10 mouse cellular contexts compared by ENCODE assay signal in genomic region chr2:49755054-49755453, GRCm38 (mm10). TPM values are rescaled to one million over a fixed set of nuclear protein-coding genes. Genes with fewer than 3 reads are reported as not detected.
DNase-seq lines count a peak whose midpoint lies in the region; ATAC-seq and TF ChIP-seq lines count a peak whose summit lies in the region.
"Had no signal": no experiment of that assay in that cellular context is flagged by ENCODE, and none has a peak within 500 bp of the region (broad histone marks: within the 10 kb centered on the region; RNA-seq: fewer than 3 reads in every experiment).

No protein-coding gene starts in this region.

- no peaks in the 10 kb centered on the region for H3K4me1 ChIP-seq in kidney, embryonic 16.5 days (ENCODE audit: insufficient read depth, low read length)
- peaks cover 0 to 3% of the 10 kb centered on the region in 2 experiments; a peak in 2 of 4 replicates for H3K4me1 ChIP-seq in MEL (ENCODE audit: control insufficient read depth in 1 of 2, insufficient read depth in 2 of 2, low read length in 2 of 2)
- H3K4me1 ChIP-seq in forebrain, embryonic 11.5 days (replicated peaks; ENCODE audit: control insufficient read depth, insufficient read depth, low read length) = no peaks in the 10 kb centered on the region
- H3K4me1 ChIP-seq in midbrain, embryonic 12.5 days = 0 out of 2 replicates have a peak, but pooled peaks cover 3% of the 10 kb centered on the region
- H3K4me1 ChIP-seq in intestine, embryonic 15.5 days (replicated peaks) = no peaks in the 10 kb centered on the region

- no peak for TF ChIP-seq CTCF in MEL (IDR thresholded peaks at IDR 0.05 in 2 of 3, conservative IDR thresholded peaks at IDR 0.05 in 1 of 3; ENCODE audit: control insufficient read depth in 1 of 3, insufficient read depth in 1 of 3, low read depth in 2 of 3, low read length in 3 of 3, poor library complexity in 1 of 3, severe bottlenecking in 1 of 3)

- WGBS in kidney, embryonic 16.5 days = 62% methylated on average over 2 of the region's 2 CpGs
- 61% methylated on average over 2 of the region's 2 CpGs for WGBS in forebrain, embryonic 11.5 days
- WGBS in midbrain, embryonic 12.5 days = 55% methylated on average over 2 of the region's 2 CpGs
- WGBS in intestine, embryonic 15.5 days = 48% methylated on average over 2 of the region's 2 CpGs

- ATAC-seq in kidney, embryonic 16.5 days (ENCODE audit: low FRiP score, low TSS enrichment) = peak; percentile 78; the same call in 1 of the 2 replicates
- peak; percentile 81 for ATAC-seq in forebrain, embryonic 11.5 days (replicated peaks; ENCODE audit: low FRiP score)
- ATAC-seq in midbrain, embryonic 12.5 days (ENCODE audit: low FRiP score, low read depth) = peak; percentile 79; the same call in 1 of the 2 replicates
- no peak for ATAC-seq in intestine, embryonic 15.5 days

- no peak overlapping the region for H3K4me3 ChIP-seq in kidney, embryonic 16.5 days (ENCODE audit: low read length)
- H3K4me3 ChIP-seq in MEL (ENCODE audit: control insufficient read depth in 1 of 2, insufficient read depth in 1 of 2, low read depth in 2 of 2, low read length in 2 of 2) = no peak overlapping the region
- no peak overlapping the region for H3K4me3 ChIP-seq in forebrain, embryonic 11.5 days (ENCODE audit: low read depth, low read length)
- H3K4me3 ChIP-seq in midbrain, embryonic 12.5 days = no peak overlapping the region
- H3K4me3 ChIP-seq in intestine, embryonic 15.5 days (replicated peaks) = no peak overlapping the region
- H3K4me3 ChIP-seq: layer of hippocampus, adult 2 months had no signal

- H3K4me2 ChIP-seq in kidney, embryonic 16.5 days (replicated peaks; ENCODE audit: low read depth, low read length) = no peak overlapping the region
- H3K4me2 ChIP-seq in forebrain, embryonic 11.5 days (ENCODE audit: low read depth, low read length, severe bottlenecking) = no peak overlapping the region
- no peak overlapping the region for H3K4me2 ChIP-seq in midbrain, embryonic 12.5 days (replicated peaks)
- H3K4me2 ChIP-seq in intestine, embryonic 15.5 days (replicated peaks) = no peak overlapping the region

- no peak for TF ChIP-seq RAD21 in MEL (IDR thresholded peaks at IDR 0.05; ENCODE audit: low read depth, low read length)

- peaks cover 3% of the 10 kb centered on the region; the same call in 1 of the 2 replicates for H3K36me3 ChIP-seq in kidney, embryonic 16.5 days (ENCODE audit: insufficient read depth, low read length)
- H3K36me3 ChIP-seq in MEL (ENCODE audit: control insufficient read depth in 1 of 2, insufficient read depth in 2 of 2, low read length in 2 of 2) = no peaks in the 10 kb centered on the region
- H3K36me3 ChIP-seq in forebrain, embryonic 11.5 days (ENCODE audit: control insufficient read depth, insufficient read depth, low read length) = no peaks in the 10 kb centered on the region; the same call in 1 of the 2 replicates
- peaks cover 85% of the 10 kb centered on the region for H3K36me3 ChIP-seq in midbrain, embryonic 12.5 days
- H3K36me3 ChIP-seq in intestine, embryonic 15.5 days = no peaks in the 10 kb centered on the region

- no peaks in the 10 kb centered on the region for H3K79me2 ChIP-seq in MEL (ENCODE audit: control insufficient read depth, insufficient read depth, low read length, poor library complexity)

- H3K27me3 ChIP-seq in kidney, embryonic 16.5 days (ENCODE audit: insufficient read depth, low read length) = no peaks in the 10 kb centered on the region
- H3K27me3 ChIP-seq in MEL (ENCODE audit: control insufficient read depth in 1 of 2, insufficient read depth in 2 of 2, low read length in 2 of 2) = no peaks in the 10 kb centered on the region
- H3K27me3 ChIP-seq in forebrain, embryonic 11.5 days (ENCODE audit: control insufficient read depth, insufficient read depth, low read length) = no peaks in the 10 kb centered on the region
- no peaks in the 10 kb centered on the region for H3K27me3 ChIP-seq in midbrain, embryonic 12.5 days
- no peaks in the 10 kb centered on the region for H3K27me3 ChIP-seq in intestine, embryonic 15.5 days (replicated peaks)

- H3K27ac ChIP-seq in kidney, embryonic 16.5 days (ENCODE audit: low read length) = no peak overlapping the region
- H3K27ac ChIP-seq in MEL (ENCODE audit: control insufficient read depth, low read depth, low read length) = no peak overlapping the region
- no peak overlapping the region for H3K27ac ChIP-seq in forebrain, embryonic 11.5 days (ENCODE audit: low read depth, low read length)
- H3K27ac ChIP-seq in midbrain, embryonic 12.5 days (replicated peaks) = no peak overlapping the region
- H3K27ac ChIP-seq in intestine, embryonic 15.5 days = no peak overlapping the region
- H3K27ac ChIP-seq: layer of hippocampus, adult 2 months had no signal

- H3K9me3 ChIP-seq in kidney, embryonic 16.5 days (ENCODE audit: low read length) = no peaks in the 10 kb centered on the region
- H3K9me3 ChIP-seq in MEL (replicated peaks; ENCODE audit: insufficient read depth, low read length) = no peaks in the 10 kb centered on the region
- H3K9me3 ChIP-seq in forebrain, embryonic 11.5 days (ENCODE audit: control insufficient read depth, low read length) = no peaks in the 10 kb centered on the region
- no peaks in the 10 kb centered on the region for H3K9me3 ChIP-seq in midbrain, embryonic 12.5 days
- no peaks in the 10 kb centered on the region for H3K9me3 ChIP-seq in intestine, embryonic 15.5 days

- TF ChIP-seq EP300 in MEL (IDR thresholded peaks at IDR 0.05; ENCODE audit: low read depth in 1 of 2, low read length in 2 of 2) = no peak

- no peak overlapping the region for H3K9ac ChIP-seq in kidney, embryonic 16.5 days (replicated peaks; ENCODE audit: low read length)
- H3K9ac ChIP-seq in MEL (ENCODE audit: control insufficient read depth, low read depth, low read length, poor library complexity, severe bottlenecking) = no peak overlapping the region
- no peak overlapping the region for H3K9ac ChIP-seq in forebrain, embryonic 11.5 days (ENCODE audit: low read length)
- no peak overlapping the region for H3K9ac ChIP-seq in midbrain, embryonic 12.5 days (replicated peaks)
- H3K9ac ChIP-seq in intestine, embryonic 15.5 days = no peak overlapping the region

- DNase-seq in kidney, postnatal 10 days = no peak
- DNase-seq in MEL (ENCODE audit: low read depth, low spot score) = peak; percentile 44
- DNase-seq in forebrain, embryonic 11.5 days (ENCODE audit: low spot score) = peak; percentile 72
- DNase-seq in cerebellum, postnatal 36 days = no peak
- DNase-seq in spleen, postnatal 10 days (ENCODE audit: low spot score in 2 of 2) = no peak
- DNase-seq: cerebellum, adult 11 months had no signal

- no peak for TF ChIP-seq POLR2A in MEL (IDR thresholded peaks at IDR 0.05; ENCODE audit: control insufficient read depth in 1 of 2, insufficient read depth in 1 of 2, low read depth in 1 of 2, low read length in 2 of 2, poor library complexity in 1 of 2)

TF ChIP-seq in MEL, 35 proteins besides CTCF, POLR2A, EP300 and RAD21:
- TF ChIP-seq ZMIZ1 (IDR thresholded peaks at IDR 0.05; ENCODE audit: low read depth, low read length) = no peak
- TF ChIP-seq HCFC1 (IDR thresholded peaks at IDR 0.05; ENCODE audit: low read depth, low read length) = no peak
- no peak for TF ChIP-seq SIN3A (IDR thresholded peaks at IDR 0.05; ENCODE audit: low read length)
- no peak for TF ChIP-seq ETS1 (IDR thresholded peaks at IDR 0.05; ENCODE audit: low read depth, low read length)
- TF ChIP-seq BHLHE40 (IDR thresholded peaks at IDR 0.05; ENCODE audit: borderline replicate concordance, low read depth, low read length) = no peak
- TF ChIP-seq SMC3 (IDR thresholded peaks at IDR 0.05; ENCODE audit: low read depth, low read length) = no peak
- TF ChIP-seq JUND (IDR thresholded peaks at IDR 0.05; ENCODE audit: low read depth, low read length) = no peak
- no peak for TF ChIP-seq MEF2A (IDR thresholded peaks at IDR 0.05; ENCODE audit: extremely low read depth, insufficient replicate concordance, low read depth, low read length, poor library complexity, severe bottlenecking)
- no peak for TF ChIP-seq ELF1 (IDR thresholded peaks at IDR 0.05; ENCODE audit: low read depth, low read length)
- no peak for TF ChIP-seq GATA1 (IDR thresholded peaks at IDR 0.05; ENCODE audit: low read depth, low read length)
- TF ChIP-seq E2F4 (IDR thresholded peaks at IDR 0.05; ENCODE audit: borderline replicate concordance, low read depth, low read length) = no peak
- TF ChIP-seq KAT2A (conservative IDR thresholded peaks at IDR 0.05; ENCODE audit: low read depth, low read length) = no peak
- TF ChIP-seq NELFE (IDR thresholded peaks at IDR 0.05; ENCODE audit: low read depth, low read length) = no peak
- TF ChIP-seq TAL1 (IDR thresholded peaks at IDR 0.05; ENCODE audit: low read length) = no peak
- TF ChIP-seq ZKSCAN1 (IDR thresholded peaks at IDR 0.05; ENCODE audit: low read depth, low read length) = no peak
- TF ChIP-seq RCOR1 (IDR thresholded peaks at IDR 0.05; ENCODE audit: low read depth, low read length) = no peak

RNA-seq across cellular contexts. Expression of gene Lypd6b, which starts 32.4 kb away (rescaled TPM):
- polyA plus RNA-seq in kidney, embryonic 16.5 days (2015; fragmentation: Nextera tagmentation; extraction: Ambion mirVana) = 11.7 and 12.3 TPM in 2 replicates
- total RNA-seq in MEL (2012; rRNA removed) = not detected in 2 replicates
- polyA plus RNA-seq in MEL (2012; ENCODE audit: insufficient read depth in 1 of 2, insufficient read length in 2 of 2, low read depth in 1 of 2, low replicate concordance in 2 of 2, missing spikeins in 1 of 2) = not detected
- polyA plus RNA-seq in forebrain, embryonic 11.5 days (2014; fragmentation: Nextera tagmentation; extraction: Ambion mirVana) = 0.92 and 2.4 TPM in 2 replicates
- polyA plus RNA-seq in midbrain, embryonic 12.5 days (2016; fragmentation: Nextera tagmentation; extraction: Ambion mirVana) = 0.42 and 0.89 TPM in 2 replicates
- polyA plus RNA-seq in intestine, embryonic 15.5 days (2015; fragmentation: Nextera tagmentation; extraction: Ambion mirVana) = 2.0 and 2.8 TPM in 2 replicates

Comparison
In these comparisons a context has a peak if more than half of its experiments do, and no peak if none do; other contexts are left out.
1. DNase-seq: peak in MEL (single experiment) and forebrain, embryonic 11.5 days (single experiment); none in kidney, postnatal 10 days (single experiment), cerebellum, postnatal 36 days (0 of 2) and spleen, postnatal 10 days (0 of 2).